Mouse (Mus musculus) MEL (cell line): Measurements from ENCODE around the gene Picalm. TPM values are rescaled to one million over a fixed set of nuclear protein-coding genes. Genes with fewer than 3 reads are reported as not detected.

Experiments
- DNase-seq: peaks from one replicate; pipeline ENCODE4 v3.0.0; 2011; ENCODE audit warnings: low read depth, low spot score
- H3K27ac ChIP-seq: 2 replicates; pipeline ENCODE4 v1.5.1; 2012; ENCODE audit warnings: low read depth, mild to moderate bottlenecking, control low read depth, low read length, moderate library complexity; ENCODE audit not compliant: control insufficient read depth
- H3K27me3 ChIP-seq, 2 experiments: fragments of 150-350 bp in 1 of 2; sonication (generic) in 1 of 2; 2 replicates each; pipeline ENCODE4 v1.6.1; 2012; ENCODE audit warnings: low read length in 2 of 2, mild to moderate bottlenecking in 2 of 2, improper control_type of control experiment in 1 of 2, moderate library complexity in 1 of 2; ENCODE audit not compliant: insufficient read depth in 2 of 2, control insufficient read depth in 1 of 2
- H3K36me3 ChIP-seq, 2 experiments: 2 replicates each; pipeline ENCODE4 v1.6.1; 2012 to 2014; ENCODE audit warnings: low read length in 2 of 2, improper control_type of control experiment in 1 of 2, inconsistent platforms in 1 of 2, mild to moderate bottlenecking in 1 of 2; ENCODE audit not compliant: insufficient read depth in 2 of 2, control insufficient read depth in 1 of 2
- H3K4me1 ChIP-seq, 2 experiments: fragments of 150-350 bp in 1 of 2; sonication (generic) in 1 of 2; 2 replicates each; pipeline ENCODE4 v1.6.1; 2012; ENCODE audit warnings: low read length in 2 of 2, improper control_type of control experiment in 1 of 2, mild to moderate bottlenecking in 1 of 2; ENCODE audit not compliant: insufficient read depth in 2 of 2, control insufficient read depth in 1 of 2
- H3K4me3 ChIP-seq, 2 experiments: fragments of 150-350 bp in 1 of 2; sonication (generic) in 1 of 2; 2 replicates each; pipeline ENCODE4 v1.5.1; 2012; ENCODE audit warnings: low read depth in 2 of 2, low read length in 2 of 2, mild to moderate bottlenecking in 2 of 2, moderate library complexity in 2 of 2, control low read depth in 1 of 2, improper control_type of control experiment in 1 of 2; ENCODE audit not compliant: control insufficient read depth in 1 of 2, insufficient read depth in 1 of 2
- H3K79me2 ChIP-seq: 2 replicates; pipeline ENCODE4 v1.6.1; 2012; ENCODE audit warnings: mild to moderate bottlenecking, low read length, moderate library complexity; ENCODE audit not compliant: control insufficient read depth, poor library complexity, insufficient read depth
- H3K9ac ChIP-seq: 2 replicates; pipeline ENCODE4 v1.6.1; 2012; ENCODE audit warnings: low read depth, mild to moderate bottlenecking, control low read depth, low read length, moderate library complexity; ENCODE audit not compliant: control insufficient read depth, poor library complexity, severe bottlenecking
- H3K9me3 ChIP-seq: fragments of 150-350 bp; sonication (generic); replicated peaks from 2 replicates; pipeline ENCODE4 v1.6.1; 2012; ENCODE audit warnings: mild to moderate bottlenecking, low read length, improper control_type of control experiment, moderate library complexity; ENCODE audit not compliant: insufficient read depth
- BHLHE40 ChIP-seq: IDR thresholded peaks from 2 replicates; pipeline ENCODE4 v1.6.1; 2012; ENCODE audit warnings: low read depth, mild to moderate bottlenecking, inconsistent platforms, low read length, improper control_type of control experiment, borderline replicate concordance
- ELF1 ChIP-seq: IDR thresholded peaks from 2 replicates; pipeline ENCODE4 v1.6.1; 2014; ENCODE audit warnings: low read depth, mild to moderate bottlenecking, inconsistent platforms, low read length, improper control_type of control experiment, moderate library complexity
- GABPA ChIP-seq: IDR thresholded peaks from 2 replicates; pipeline ENCODE4 v1.6.1; 2012; ENCODE audit warnings: low read depth, mild to moderate bottlenecking, inconsistent platforms, low read length, improper control_type of control experiment, moderate library complexity
- HCFC1 ChIP-seq: IDR thresholded peaks from 2 replicates; pipeline ENCODE4 v1.6.1; 2012; ENCODE audit warnings: low read depth, mild to moderate bottlenecking, inconsistent platforms, low read length, improper control_type of control experiment, moderate library complexity
- MYC ChIP-seq: IDR thresholded peaks from 2 replicates; pipeline ENCODE4 v1.6.1; 2011; ENCODE audit warnings: low read depth, mild to moderate bottlenecking, low read length, improper control_type of control experiment, moderate library complexity
- POLR2A ChIP-seq, 2 experiments: IDR thresholded peaks; 2 replicates each; pipeline ENCODE4 v1.6.1; 2011 to 2012; ENCODE audit warnings: low read length in 2 of 2, mild to moderate bottlenecking in 2 of 2, control low read depth in 1 of 2, improper control_type of control experiment in 1 of 2, low read depth in 1 of 2, moderate library complexity in 1 of 2; ENCODE audit not compliant: control insufficient read depth in 1 of 2, insufficient read depth in 1 of 2, poor library complexity in 1 of 2
- POLR2AphosphoS2 ChIP-seq: IDR thresholded peaks from 2 replicates; pipeline ENCODE4 v1.6.1; 2011; ENCODE audit warnings: low read length, improper control_type of control experiment
- RAD21 ChIP-seq: IDR thresholded peaks from 2 replicates; pipeline ENCODE4 v1.6.1; 2011; ENCODE audit warnings: mild to moderate bottlenecking, low read depth, low read length, improper control_type of control experiment
- RCOR1 ChIP-seq: IDR thresholded peaks from 2 replicates; pipeline ENCODE4 v1.6.1; 2012; ENCODE audit warnings: low read depth, mild to moderate bottlenecking, inconsistent platforms, low read length, improper control_type of control experiment
- SIN3A ChIP-seq: IDR thresholded peaks from 2 replicates; pipeline ENCODE4 v1.6.1; 2012; ENCODE audit warnings: low read length, improper control_type of control experiment, inconsistent platforms
- TAL1 ChIP-seq: IDR thresholded peaks from 2 replicates; pipeline ENCODE4 v1.6.1; 2012; ENCODE audit warnings: mild to moderate bottlenecking, inconsistent platforms, low read length, moderate library complexity, mixed read lengths
- TBP ChIP-seq: IDR thresholded peaks from 2 replicates; pipeline ENCODE4 v1.8.0; 2011; ENCODE audit warnings: low read depth, low read length, improper control_type of control experiment
- TCF12 ChIP-seq: IDR thresholded peaks from 2 replicates; pipeline ENCODE4 v1.6.1; 2014; ENCODE audit warnings: low read depth, mild to moderate bottlenecking, inconsistent platforms, low read length, improper control_type of control experiment, moderate library complexity
- UBTF ChIP-seq: IDR thresholded peaks from 2 replicates; pipeline ENCODE4 v1.6.1; 2012; ENCODE audit warnings: low read depth, mild to moderate bottlenecking, inconsistent platforms, low read length, improper control_type of control experiment, moderate library complexity, borderline replicate concordance; ENCODE audit not compliant: insufficient read depth
- USF1 ChIP-seq: IDR thresholded peaks from 2 replicates; pipeline ENCODE4 v1.6.1; 2014; ENCODE audit warnings: low read depth, mild to moderate bottlenecking, inconsistent platforms, low read length, improper control_type of control experiment, moderate library complexity
- USF2 ChIP-seq, 2 experiments: IDR thresholded peaks; 2 replicates each; pipeline ENCODE4 v1.6.1; 2011 to 2012; ENCODE audit warnings: improper control_type of control experiment in 2 of 2, low read length in 2 of 2, borderline replicate concordance in 1 of 2, inconsistent platforms in 1 of 2, low read depth in 1 of 2, mild to moderate bottlenecking in 1 of 2; ENCODE audit not compliant: insufficient read depth in 1 of 2
- ZC3H11A ChIP-seq: IDR thresholded peaks from 2 replicates; pipeline ENCODE4 v1.6.1; 2012; ENCODE audit warnings: low read depth, mild to moderate bottlenecking, inconsistent platforms, low read length, improper control_type of control experiment
- ZMIZ1 ChIP-seq: IDR thresholded peaks from 2 replicates; pipeline ENCODE4 v1.6.1; 2012; ENCODE audit warnings: low read depth, mild to moderate bottlenecking, inconsistent platforms, low read length, improper control_type of control experiment, moderate library complexity
- polyA plus RNA-seq, 2 experiments: library from polyadenylated mRNA; stranded (reverse) in 1 of 2; unstranded in 1 of 2; fragments of >175 nt in 1 of 2; fragments of >200 nt in 1 of 2; gene quantifications; 2 replicates each; pipeline versions ENCODE4 v1.2.1 to v1.2.4; 2012; ENCODE audit warnings: low replicate concordance in 2 of 2, low read depth in 1 of 2; ENCODE audit not compliant: insufficient read length in 2 of 2, insufficient read depth in 1 of 2, missing spikeins in 1 of 2
- total RNA-seq: library from RNA; depleted of rRNA; stranded (reverse); fragments of 300-350 nt; gene quantifications from 2 replicates; pipeline ENCODE4 v1.2.3, GENCODE M21; 2012

The Picalm gene
- total and polyA plus RNA-seq, 3 experiments = 53.4 to 78.9 (median 74.9) TPM

- no peaks in the 10 kb centered on the region for H3K27me3 ChIP-seq
- H3K9me3 ChIP-seq = no peaks in the 10 kb centered on the region
- H3K79me2 ChIP-seq = peaks cover 63% of the 10 kb centered on the region
- H3K9ac ChIP-seq = no peak overlapping the region
- no peak for DNase-seq
- no peak overlapping the region for H3K27ac ChIP-seq
- H3K4me1 ChIP-seq = peaks cover 0 to 6% of the 10 kb centered on the region in 2 experiments; a peak in 2 of 4 replicates
- TF ChIP-seq POLR2A (IDR thresholded peaks at IDR 0.05; ENCODE audit: control insufficient read depth in 1 of 2, insufficient read depth in 1 of 2, low read depth in 1 of 2, low read length in 2 of 2, poor library complexity in 1 of 2) (no peak), TAL1 (no peak), MYC (no peak), ZC3H11A (no peak), USF2 (IDR thresholded peaks at IDR 0.05; ENCODE audit: borderline replicate concordance in 1 of 2, insufficient read depth in 1 of 2, low read depth in 1 of 2, low read length in 2 of 2) (no peak), USF1 (no peak), POLR2AphosphoS2 (no peak), TCF12 (no peak), UBTF (no peak), RCOR1 (no peak), RAD21 (no peak), ZMIZ1 (no peak), ELF1 (no peak), SIN3A (no peak)
- TF ChIP-seq, all 39 proteins: peak for 0
- Histone ChIP-seq H3K4me3 (no peak overlapping the region), H3K36me3 (peaks cover 0 to 38% of the 10 kb centered on the region in 2 experiments; a peak in 2 of 4 replicates)
Observed at GRCm38 (mm10) chr7:90138359-90138758, 8.3 kb downstream of the Picalm start.

- no peaks in the 10 kb centered on the region for H3K27me3 ChIP-seq
- no peak overlapping the region for H3K9ac ChIP-seq
- peaks cover 55% of the 10 kb centered on the region for H3K79me2 ChIP-seq
- DNase-seq = no peak
- no peak overlapping the region for H3K4me3 ChIP-seq
- H3K27ac ChIP-seq = no peak overlapping the region
- no peaks in the 10 kb centered on the region for H3K9me3 ChIP-seq
- TF ChIP-seq TAL1 (no peak), TBP (no peak), RAD21 (no peak), HCFC1 (no peak), RCOR1 (no peak), GABPA (no peak), BHLHE40 (no peak)
- H3K36me3 ChIP-seq = peaks cover 0 to 37% of the 10 kb centered on the region in 2 experiments; a peak in 2 of 4 replicates
- peaks cover 0 to 15% of the 10 kb centered on the region in 2 experiments; a peak in 3 of 4 replicates for H3K4me1 ChIP-seq
Observed at GRCm38 (mm10) chr7:90140290-90140689, 10.3 kb downstream of the Picalm start.
